Mouse (Mus musculus): ENCODE data around the gene Gna15. TPM values are rescaled to one million over a fixed set of nuclear protein-coding genes. Genes with fewer than 3 reads are reported as not detected.
A peak's percentile ranks its signal among the peaks of the same experiment; 100 is the strongest.

Gna15 gene
- total and polyA plus RNA-seq, 2 experiments from 2014 or later, result 1.3 to 1.6 TPM

DNA sequence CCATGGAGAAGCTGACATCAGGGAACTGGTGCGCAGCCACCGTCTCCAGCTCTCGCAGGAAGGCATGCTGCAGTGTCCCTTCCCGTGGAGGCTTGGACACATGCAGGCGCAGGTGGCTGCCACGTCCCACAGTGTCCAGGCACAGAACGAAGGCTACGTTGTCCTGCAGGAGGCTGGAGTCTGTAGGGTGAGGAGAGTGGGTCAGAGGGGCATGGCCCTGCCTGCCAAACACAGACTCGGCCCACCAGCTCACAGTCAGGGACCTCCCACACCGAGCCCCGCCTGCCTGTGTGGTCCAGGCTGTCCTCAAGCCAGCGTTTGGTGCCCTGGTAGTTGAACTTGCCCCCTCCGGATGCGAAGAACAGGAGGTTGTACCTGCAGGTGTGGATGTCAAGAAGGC lies 34.1 kb downstream of the Gna15 start:
- Histone ChIP-seq H3K9ac (no peak overlapping the region), H3K4me2 (ENCODE audit: low read depth) (no peak overlapping the region), H3K9me3 (ENCODE audit: low read length) (no peaks in the 10 kb centered on the region), H3K4me3 (ENCODE audit: low read depth, low read length) (no peak overlapping the region), H3K4me1 (ENCODE audit: insufficient read depth) (peaks cover 5% of the 10 kb centered on the region; the same call in 1 of the 2 replicates), H3K27me3 (ENCODE audit: insufficient read depth, low read length) (no peaks in the 10 kb centered on the region), H3K36me3 (ENCODE audit: insufficient read depth) (peaks cover 71% of the 10 kb centered on the region), H3K27ac (ENCODE audit: low read depth, low read length) (no peak overlapping the region)
- DNase-seq (no peak), ATAC-seq (no peak)
- 90% methylated on average over 14 of the region's 14 CpGs for WGBS
- no peak for TF ChIP-seq CTCF (IDR thresholded peaks at IDR 0.05; ENCODE audit: low read depth)

DNA sequence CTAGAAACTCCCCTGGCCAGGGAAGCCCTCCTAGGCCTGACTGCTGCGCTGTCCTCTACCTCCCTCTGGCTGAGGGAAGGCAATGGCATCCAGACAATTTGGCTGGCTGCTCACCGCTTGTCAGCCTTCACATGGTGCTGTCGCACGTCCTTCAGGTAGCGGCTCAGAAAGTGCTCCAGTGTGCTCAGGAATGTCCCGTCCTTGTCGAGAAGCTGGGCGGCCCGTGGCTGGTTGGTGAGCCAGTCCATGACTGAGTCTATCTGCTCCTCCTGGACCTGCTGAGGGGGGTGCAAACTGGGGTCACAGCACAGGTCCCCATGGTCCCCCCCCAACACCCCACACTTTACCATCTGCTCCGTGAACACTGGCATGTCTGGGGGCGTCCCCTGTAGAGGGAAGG lies 35.9 kb downstream of the Gna15 start:
- ATAC-seq (no peak), DNase-seq (no peak)
- H3K4me3 ChIP-seq (ENCODE audit: low read depth, low read length), result no peak overlapping the region
- peaks cover 70% of the 10 kb centered on the region for H3K36me3 ChIP-seq (ENCODE audit: insufficient read depth)
- peaks cover 1% of the 10 kb centered on the region; the same call in 1 of the 2 replicates for H3K4me1 ChIP-seq (ENCODE audit: insufficient read depth)
- no peak for TF ChIP-seq CTCF (IDR thresholded peaks at IDR 0.05; ENCODE audit: low read depth)
- H3K4me2 ChIP-seq (ENCODE audit: low read depth), result no peak overlapping the region
- H3K9me3 ChIP-seq (ENCODE audit: low read length), result no peaks in the 10 kb centered on the region
- 84% methylated on average over 11 of the region's 11 CpGs for WGBS
- no peaks in the 10 kb centered on the region for H3K27me3 ChIP-seq (ENCODE audit: insufficient read depth, low read length)
- H3K27ac ChIP-seq (ENCODE audit: low read depth, low read length), result no peak overlapping the region
- H3K9ac ChIP-seq, result no peak overlapping the region

DNA sequence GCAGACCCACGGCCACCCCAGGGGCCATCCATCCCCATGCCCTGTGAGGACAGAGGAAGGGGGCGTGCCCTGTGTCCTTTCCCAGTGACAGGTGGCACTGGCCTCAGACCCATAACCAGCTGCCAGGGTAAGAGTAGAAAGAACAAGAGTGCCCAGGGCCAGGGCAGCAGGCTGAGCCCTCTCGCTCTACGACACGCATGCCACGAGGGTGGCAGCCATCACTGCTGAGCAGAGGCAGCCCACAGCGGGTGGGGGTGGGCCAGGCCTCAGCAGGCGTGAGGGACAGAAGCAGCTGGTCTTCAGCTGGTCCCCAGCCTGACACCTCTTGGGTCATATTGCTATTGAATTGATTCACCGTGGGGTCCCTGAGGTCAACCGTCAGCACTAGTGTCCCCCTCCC lies 37.5 kb downstream of the Gna15 start:
- TF ChIP-seq CTCF (IDR thresholded peaks at IDR 0.05; ENCODE audit: low read depth), result no peak
- Histone ChIP-seq H3K36me3 (ENCODE audit: insufficient read depth) (peaks cover 55% of the 10 kb centered on the region), H3K27me3 (ENCODE audit: insufficient read depth, low read length) (no peaks in the 10 kb centered on the region), H3K4me2 (ENCODE audit: low read depth) (no peak overlapping the region), H3K4me3 (ENCODE audit: low read depth, low read length) (no peak overlapping the region), H3K9me3 (ENCODE audit: low read length) (no peaks in the 10 kb centered on the region), H3K9ac (no peak overlapping the region), H3K27ac (ENCODE audit: low read depth, low read length) (no peak overlapping the region), H3K4me1 (ENCODE audit: insufficient read depth) (peaks cover 6% of the 10 kb centered on the region; the same call in 1 of the 2 replicates)
- DNase-seq (no peak), ATAC-seq (no peak)
- 90% methylated on average over 10 of the region's 10 CpGs for WGBS

DNA sequence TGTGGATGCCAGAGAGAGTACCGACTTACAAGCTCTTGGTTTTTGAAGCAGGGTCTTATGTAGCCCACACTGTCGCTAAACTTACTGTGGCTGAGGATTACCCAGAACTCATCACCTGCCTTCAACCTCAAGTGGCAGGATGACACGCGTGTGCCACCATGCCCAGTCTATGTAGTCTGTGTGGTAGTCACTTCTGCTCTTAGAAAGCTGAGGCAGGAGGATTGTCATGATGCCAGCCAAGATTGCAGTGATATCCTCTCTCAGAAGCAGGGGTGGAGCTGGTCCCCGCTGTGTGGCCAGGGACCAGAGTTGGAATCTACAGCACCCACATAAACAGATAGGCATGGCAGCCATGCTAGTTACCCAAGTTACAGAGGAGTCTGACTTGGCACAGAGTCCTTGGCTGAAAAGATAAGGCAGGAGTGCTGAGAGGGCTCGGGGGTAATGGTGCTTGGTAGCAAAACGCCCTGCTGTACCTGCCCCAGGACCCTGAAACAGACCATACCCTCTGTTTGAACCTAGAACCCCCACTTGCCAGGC lies 38.5 kb downstream of the Gna15 start:
- H3K27ac ChIP-seq (ENCODE audit: low read depth, low read length), result no peak overlapping the region
- DNase-seq (no peak), ATAC-seq (no peak)
- no peaks in the 10 kb centered on the region for H3K9me3 ChIP-seq (ENCODE audit: low read length)
- peaks cover 46% of the 10 kb centered on the region for H3K36me3 ChIP-seq (ENCODE audit: insufficient read depth)
- H3K27me3 ChIP-seq (ENCODE audit: insufficient read depth, low read length), result no peaks in the 10 kb centered on the region
- TF ChIP-seq CTCF (IDR thresholded peaks at IDR 0.05; ENCODE audit: low read depth), result no peak
- no peak overlapping the region for H3K4me3 ChIP-seq (ENCODE audit: low read depth, low read length)
- peaks cover 10% of the 10 kb centered on the region for H3K4me1 ChIP-seq (ENCODE audit: insufficient read depth)
- no peak overlapping the region for H3K9ac ChIP-seq
- H3K4me2 ChIP-seq (ENCODE audit: low read depth), result no peak overlapping the region
- 68% methylated on average over 7 of the region's 7 CpGs for WGBS

DNA sequence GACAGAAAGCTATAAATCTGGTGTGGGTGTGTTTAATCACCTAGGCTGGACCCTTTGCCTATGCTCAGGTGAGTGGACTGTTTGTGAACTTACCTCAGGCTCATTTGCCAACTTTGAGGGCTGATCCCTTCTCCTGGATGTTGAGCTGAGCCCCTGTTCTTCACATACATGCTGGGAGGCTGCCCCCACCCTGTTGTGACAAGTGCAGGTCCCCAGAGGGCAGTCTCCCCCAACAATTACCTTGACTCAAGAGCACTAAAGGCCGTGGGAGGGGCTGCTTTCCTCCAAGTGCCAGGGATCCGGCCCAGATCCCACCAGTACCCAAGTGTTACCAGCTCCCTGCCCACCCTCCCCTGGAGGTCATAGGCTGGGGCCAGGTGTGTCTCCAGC lies 39.0 kb downstream of the Gna15 start:
- Histone ChIP-seq H3K27me3 (ENCODE audit: insufficient read depth, low read length) (no peaks in the 10 kb centered on the region), H3K27ac (ENCODE audit: low read depth, low read length) (peak overlapping the region; percentile 73; the same call in 1 of the 2 replicates), H3K9me3 (ENCODE audit: low read length) (no peaks in the 10 kb centered on the region), H3K4me3 (ENCODE audit: low read depth, low read length) (no peak overlapping the region), H3K4me2 (ENCODE audit: low read depth) (no peak overlapping the region), H3K9ac (0 out of 2 replicates have a peak overlapping the region, but pooled peaks have one; percentile 18), H3K36me3 (ENCODE audit: insufficient read depth) (peaks cover 41% of the 10 kb centered on the region), H3K4me1 (ENCODE audit: insufficient read depth) (peaks cover 14% of the 10 kb centered on the region)
- WGBS, result 20% methylated on average over 2 of the region's 2 CpGs
- ATAC-seq (no peak), DNase-seq (no peak)
- peak; percentile 35; the same call in 1 of the 2 replicates for TF ChIP-seq CTCF (IDR thresholded peaks at IDR 0.05; ENCODE audit: low read depth)

DNA sequence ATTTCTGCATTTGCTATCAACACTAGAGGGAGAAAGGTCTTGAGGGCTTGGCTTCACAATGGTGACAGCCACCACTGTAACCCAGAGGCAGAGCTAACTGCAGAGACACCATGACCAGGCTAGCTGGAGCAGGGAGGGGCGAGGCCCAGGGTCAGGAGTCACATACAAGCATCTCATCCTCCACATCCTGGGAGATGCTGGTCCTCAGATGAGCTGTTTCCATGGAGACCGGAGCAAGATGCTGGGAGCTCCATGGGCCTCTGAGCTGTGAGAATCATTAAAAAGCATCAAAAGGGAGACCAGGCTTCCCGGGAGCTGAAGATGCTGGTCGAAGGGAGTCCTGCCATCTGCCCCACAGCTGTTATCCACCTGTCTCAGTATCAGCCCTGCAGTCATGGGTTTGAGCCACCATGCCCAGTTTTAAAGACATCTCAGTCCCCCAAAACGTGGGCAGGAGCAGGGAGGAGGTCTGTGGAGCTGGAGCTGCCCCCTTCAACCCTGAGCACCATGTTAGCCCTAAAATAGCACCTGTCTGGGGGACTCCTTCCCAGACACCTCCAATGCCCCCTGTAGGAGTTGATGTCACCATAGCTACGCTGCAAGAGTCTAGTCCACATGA lies 39.5 kb downstream of the Gna15 start:
- TF ChIP-seq CTCF (IDR thresholded peaks at IDR 0.05; ENCODE audit: low read depth), result no peak
- Histone ChIP-seq H3K4me1 (ENCODE audit: insufficient read depth) (peaks cover 17% of the 10 kb centered on the region), H3K9ac (0 out of 2 replicates have a peak overlapping the region, but pooled peaks have one; percentile 18), H3K4me2 (ENCODE audit: low read depth) (no peak overlapping the region), H3K9me3 (ENCODE audit: low read length) (no peaks in the 10 kb centered on the region), H3K27ac (ENCODE audit: low read depth, low read length) (peak overlapping the region; percentile 73), H3K27me3 (ENCODE audit: insufficient read depth, low read length) (no peaks in the 10 kb centered on the region), H3K4me3 (ENCODE audit: low read depth, low read length) (no peak overlapping the region), H3K36me3 (ENCODE audit: insufficient read depth) (peaks cover 36% of the 10 kb centered on the region)
- peak; percentile 52 for DNase-seq
- WGBS, result 39% methylated on average over 6 of the region's 6 CpGs
- peak; percentile 27 for ATAC-seq

DNA sequence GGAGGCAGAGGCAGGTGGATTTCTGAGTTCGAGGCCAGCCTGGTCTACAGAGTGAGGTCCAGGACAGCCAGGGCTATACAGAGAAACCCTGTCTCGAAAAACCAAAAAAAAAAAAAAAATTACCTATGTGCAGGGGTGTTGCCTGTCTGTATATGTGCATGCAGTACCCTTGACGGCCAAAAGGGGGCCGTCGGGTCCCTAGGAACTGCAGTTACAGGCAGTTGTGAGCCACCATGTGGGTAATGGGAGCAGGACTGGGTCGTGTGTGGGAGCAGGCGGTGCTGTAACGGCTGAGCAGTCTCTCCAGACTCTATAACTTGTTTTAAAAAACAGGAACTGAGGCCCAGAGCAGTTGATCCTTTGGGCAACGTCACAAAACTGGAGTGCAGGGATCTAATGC lies 40.0 kb downstream of the Gna15 start:
- H3K27me3 ChIP-seq (ENCODE audit: insufficient read depth, low read length), result no peaks in the 10 kb centered on the region
- peak; percentile 75 for TF ChIP-seq CTCF (IDR thresholded peaks at IDR 0.05; ENCODE audit: low read depth)
- ATAC-seq (peak; percentile 49), DNase-seq (peak; percentile 77)
- H3K27ac ChIP-seq (ENCODE audit: low read depth, low read length), result peak overlapping the region; percentile 73
- 15% methylated on average over 9 of the region's 9 CpGs for whole genome bisulfite sequencing
- no peaks in the 10 kb centered on the region for H3K9me3 ChIP-seq (ENCODE audit: low read length)
- H3K4me3 ChIP-seq (ENCODE audit: low read depth, low read length), result no peak overlapping the region
- H3K36me3 ChIP-seq (ENCODE audit: insufficient read depth), result peaks cover 30% of the 10 kb centered on the region
- H3K4me2 ChIP-seq (ENCODE audit: low read depth), result no peak overlapping the region
- H3K4me1 ChIP-seq (ENCODE audit: insufficient read depth), result peaks cover 17% of the 10 kb centered on the region
- H3K9ac ChIP-seq, result no peak overlapping the region

All from forebrain, postnatal 0 days (tissue).